Mouse (Mus musculus): ENCODE measurements around the gene Me1.

Gene Me1

DNA sequence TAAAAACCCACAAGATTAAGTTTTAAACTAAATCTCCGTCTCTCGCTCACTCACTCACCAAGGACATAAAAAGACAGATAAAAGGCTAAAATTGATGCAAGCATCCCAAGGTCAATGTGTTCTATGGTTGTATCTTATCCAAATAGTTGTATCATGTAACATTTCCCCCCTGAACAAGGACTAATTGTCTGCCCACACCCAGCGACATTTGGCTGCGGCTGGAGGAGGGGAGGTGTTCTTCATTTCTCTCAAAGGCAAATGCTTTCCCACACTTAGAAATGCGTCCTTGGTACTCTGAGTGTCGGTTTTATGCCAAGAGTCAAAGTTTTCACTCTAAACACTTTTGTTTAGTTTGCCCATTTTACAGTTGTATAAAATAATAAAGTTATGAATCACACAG is 13.2 kb upstream of the Me1 start:
- no peak for DNase-seq (ENCODE audit: low spot score in 2 of 2)

DNA sequence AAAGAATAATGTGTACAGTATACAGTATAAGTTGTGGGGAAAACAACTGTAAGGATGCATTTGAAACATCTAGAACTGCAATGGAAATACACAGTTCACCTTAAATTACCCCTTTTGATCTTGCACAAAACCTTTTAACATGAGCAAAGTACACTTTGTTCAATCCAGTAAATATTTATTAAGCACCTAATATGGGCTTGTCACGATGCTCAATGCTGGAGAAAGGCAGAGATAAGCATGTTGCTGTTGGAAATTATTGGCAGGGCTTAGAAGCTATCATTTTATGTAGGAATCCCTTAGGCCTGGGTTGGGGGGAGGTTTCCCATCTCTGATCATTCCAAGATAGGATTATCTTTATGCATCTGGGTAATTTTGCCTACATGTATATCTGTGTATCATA is 11.7 kb upstream of the Me1 start:
- no peak for DNase-seq (ENCODE audit: low spot score in 2 of 2)

DNA sequence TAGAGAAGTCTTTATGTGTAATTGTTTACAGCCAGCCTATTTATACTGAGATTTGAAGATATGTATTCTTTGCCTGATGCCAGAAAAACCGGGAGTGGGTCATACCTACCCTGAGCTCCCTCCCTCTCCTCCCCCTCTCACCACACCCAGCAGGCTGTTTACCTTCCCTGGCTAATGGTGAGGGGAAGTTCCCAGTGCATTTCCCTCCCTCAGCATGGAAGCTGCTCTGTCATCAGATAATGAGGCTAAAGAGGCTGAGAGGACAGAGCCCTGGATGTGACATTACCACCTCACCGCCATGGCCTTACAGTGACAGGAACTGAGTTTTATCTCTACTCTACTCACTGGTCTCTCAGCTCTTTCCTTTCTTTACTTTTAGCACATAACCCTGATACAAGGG is 6.1 kb upstream of the Me1 start:
- no peak for DNase-seq (ENCODE audit: low spot score in 2 of 2)

DNA sequence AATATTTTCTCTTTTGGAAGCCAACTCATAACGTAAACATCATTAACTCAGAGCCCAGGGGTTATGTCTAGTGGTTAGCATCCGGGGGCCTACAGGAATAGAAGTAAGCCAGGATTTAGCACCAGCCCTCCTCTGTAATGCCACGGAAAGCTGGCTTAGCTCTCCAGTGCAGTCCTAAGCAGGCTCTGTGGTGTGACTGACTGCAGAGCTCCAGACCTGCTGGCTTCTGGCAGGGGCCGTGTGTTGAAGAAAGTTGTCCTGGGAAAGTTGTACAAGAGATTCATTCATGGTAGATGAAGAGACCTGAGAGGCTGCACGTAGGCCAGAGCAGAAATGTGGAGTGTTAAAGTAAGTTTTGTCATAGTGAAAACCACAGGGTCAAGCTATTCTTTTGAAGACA is 5.5 kb upstream of the Me1 start:
- DNase-seq (ENCODE audit: low spot score in 2 of 2), result no peak

DNA sequence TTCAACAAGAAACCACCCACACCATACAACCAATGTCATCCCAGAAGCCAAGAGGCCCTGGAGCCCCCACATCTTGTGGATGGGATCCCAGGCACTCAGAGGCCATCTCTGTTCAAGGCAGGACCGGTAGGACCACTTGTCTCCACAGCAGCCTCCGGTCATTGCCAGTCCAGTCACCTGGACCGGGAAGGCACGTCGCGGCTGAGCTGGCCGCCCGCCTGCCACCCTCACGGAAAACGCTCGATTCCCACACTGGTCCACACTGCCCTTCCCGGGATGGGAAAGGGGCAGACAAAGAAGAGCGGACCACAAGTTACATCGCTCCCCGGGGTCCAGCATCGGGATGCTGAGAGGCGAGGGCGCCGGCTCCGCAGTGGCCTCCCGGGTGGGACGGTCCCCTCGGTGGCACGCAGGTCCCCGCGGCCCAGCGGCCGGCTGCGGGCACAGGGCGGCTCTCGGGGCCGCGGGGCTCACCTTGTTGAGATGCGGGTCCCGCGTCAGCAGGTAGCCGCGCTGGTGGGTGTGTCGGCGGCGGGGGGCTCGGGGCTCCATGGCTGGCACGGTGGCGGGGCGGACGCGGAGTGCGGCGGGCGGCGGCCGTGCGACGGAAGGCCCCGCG is 445 bp downstream of the Me1 start:
- DNase-seq (ENCODE audit: low spot score in 2 of 2), result peak in 1 of 2 experiments; percentile 29

DNA sequence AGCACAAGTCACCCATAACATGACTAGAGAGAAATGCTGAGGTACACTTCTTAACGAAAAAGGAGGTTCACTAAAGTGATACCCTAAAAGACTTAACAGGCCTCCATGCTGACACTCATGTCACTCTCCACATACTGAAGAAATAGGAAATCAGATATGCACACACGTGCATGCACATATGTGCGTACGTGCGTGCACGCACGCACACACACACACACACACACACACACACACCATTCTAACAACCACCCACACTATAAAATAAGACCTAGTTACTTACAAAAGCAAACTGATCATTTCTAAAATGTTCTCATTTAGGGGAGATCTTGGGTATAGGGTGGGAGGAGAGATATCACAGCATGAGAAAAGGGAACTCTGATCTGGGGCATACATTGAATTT is 1.1 kb downstream of the Me1 start:
- DNase-seq (ENCODE audit: low spot score in 2 of 2), result no peak

DNA sequence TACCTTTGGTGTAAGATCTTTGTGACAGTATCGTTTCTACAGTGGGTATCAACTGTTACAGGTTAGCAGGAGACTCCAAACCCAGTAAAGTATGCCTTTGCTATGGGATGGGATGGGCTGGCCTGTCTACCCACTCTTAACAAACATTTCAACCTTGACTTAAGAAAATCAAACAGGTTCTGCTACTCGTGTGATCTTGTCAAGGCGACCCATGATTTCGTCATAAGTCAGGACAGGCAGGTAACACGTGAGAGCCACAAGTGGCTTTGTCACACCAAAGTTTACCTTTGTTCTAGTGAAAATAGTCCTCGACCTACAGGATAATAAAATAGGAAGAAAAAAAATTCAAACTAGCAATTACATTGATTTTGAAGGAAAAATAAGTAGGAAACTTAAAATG is 1.8 kb downstream of the Me1 start:
- DNase-seq (ENCODE audit: low spot score in 2 of 2), result no peak

DNA sequence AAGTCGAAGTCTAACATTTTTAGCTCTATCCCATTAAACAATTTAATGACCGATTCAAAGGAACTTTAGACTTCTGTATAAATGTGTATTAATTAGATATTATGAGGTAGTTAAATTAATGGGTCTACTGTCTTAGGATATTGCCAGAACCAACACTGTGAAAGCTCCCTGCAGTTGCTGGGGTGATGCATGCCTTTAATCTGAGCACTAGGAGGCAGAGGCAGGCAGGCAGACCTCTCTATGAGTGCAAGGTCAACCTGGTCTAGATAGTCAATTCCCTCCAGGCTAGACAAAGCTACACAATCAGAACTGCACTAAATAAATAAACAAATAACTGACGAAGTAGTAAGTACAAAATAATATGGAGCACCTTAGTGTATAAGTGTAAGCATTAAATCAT is 3.1 kb downstream of the Me1 start:
- DNase-seq (ENCODE audit: low spot score in 2 of 2), result no peak

DNA sequence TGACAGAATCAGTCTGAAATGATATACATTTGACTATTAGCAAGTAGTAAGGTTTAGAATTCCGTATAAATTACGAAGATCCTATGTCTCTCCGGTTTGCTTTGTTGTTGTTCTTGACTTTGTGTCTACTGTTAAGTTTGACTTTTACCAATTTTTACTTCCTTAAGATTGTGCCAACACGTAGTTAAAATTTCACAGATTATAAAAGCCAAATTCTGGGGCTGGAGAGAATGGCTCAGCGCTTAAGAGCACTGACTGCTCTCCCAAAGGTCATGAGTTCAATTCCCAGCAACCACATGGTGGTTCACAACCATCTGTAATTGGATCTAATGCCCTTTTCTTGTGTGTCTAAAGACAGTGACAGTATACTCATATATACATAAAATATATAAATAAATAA is 3.5 kb downstream of the Me1 start:
- no peak for DNase-seq (ENCODE audit: low spot score in 2 of 2)

DNA sequence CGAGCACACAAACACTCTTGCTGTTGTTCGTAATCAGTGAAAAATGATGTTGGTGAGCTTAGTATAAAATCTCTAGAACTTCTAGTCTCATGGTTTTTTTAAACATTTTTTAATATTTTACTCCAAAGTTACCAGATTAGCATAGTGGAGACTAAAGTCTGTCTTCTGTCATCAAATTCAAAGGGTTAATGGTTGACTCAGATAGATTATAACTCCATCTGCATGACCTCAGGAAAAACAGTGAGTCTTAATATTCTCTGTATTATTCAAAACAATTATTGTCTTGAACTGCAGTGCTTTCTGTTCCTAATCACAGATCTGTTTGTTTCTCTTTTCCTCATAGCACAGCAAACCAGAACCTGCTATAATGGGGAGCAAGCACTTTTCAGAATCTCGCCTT is 4.7 kb downstream of the Me1 start:
- DNase-seq (ENCODE audit: low spot score in 2 of 2), result no peak

DNA sequence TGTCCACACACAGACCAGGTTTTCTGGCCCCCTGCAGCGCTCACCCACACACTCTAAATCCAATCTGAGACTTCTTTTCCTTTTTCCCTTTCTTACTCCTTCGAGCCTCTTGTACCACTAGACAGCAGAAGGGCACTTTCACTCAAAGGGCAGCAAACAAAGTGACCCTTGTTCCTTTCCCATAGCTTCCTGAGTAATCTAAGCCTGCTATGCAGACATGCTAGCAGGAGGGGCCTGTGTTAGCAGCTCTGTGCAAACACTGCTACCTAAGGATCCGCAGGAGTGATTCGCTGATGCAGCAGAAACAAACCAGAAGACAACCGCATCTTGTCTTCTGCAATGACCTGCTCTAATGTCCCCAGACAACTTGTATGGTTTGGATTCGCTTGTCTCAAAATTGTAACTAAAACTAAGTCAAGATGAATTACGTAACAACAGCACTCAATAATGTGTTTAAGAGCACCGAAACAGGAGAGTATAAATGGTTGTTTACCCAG is 12.0 kb downstream of the Me1 start:
- no peak for DNase-seq (ENCODE audit: low spot score in 2 of 2)

DNA sequence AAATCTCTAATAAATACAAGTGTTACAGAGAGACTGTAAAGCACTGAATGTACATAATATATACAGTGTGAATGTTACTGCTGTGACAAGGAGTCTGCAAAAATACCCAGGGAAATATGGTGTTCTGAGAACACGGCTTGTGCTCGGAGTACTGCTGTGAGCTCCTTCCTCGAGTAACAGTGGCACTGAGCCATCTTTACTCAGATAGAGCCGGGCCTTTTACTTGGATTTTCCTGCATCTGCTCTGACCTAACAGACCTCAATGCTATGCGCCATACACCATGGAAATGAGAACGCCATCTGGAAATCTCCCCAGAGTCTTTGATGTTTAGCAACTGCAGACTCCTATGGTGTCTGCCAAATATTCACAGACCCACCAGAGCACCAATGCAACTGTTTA is 12.9 kb downstream of the Me1 start:
- DNase-seq (ENCODE audit: low spot score in 2 of 2), result no peak

DNA sequence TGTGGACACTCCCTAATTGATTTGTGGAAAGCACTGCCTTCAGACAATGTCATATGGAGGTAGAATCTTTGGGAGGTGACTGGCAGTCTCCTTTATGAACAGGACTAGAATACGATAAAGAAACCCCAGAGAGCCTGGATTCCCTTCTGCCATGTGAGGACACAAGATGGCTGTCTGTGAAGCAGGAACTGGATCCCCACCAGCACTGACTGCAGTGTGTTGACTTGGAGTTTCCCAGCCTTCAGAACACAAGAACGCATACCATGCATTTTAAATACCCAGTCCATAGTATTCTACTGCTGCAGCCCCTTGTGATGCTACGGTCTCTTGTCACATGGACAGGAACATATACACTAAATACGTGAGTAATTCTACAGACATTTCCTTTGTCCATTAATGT is 13.5 kb downstream of the Me1 start:
- DNase-seq (ENCODE audit: low spot score in 2 of 2), result no peak

DNA sequence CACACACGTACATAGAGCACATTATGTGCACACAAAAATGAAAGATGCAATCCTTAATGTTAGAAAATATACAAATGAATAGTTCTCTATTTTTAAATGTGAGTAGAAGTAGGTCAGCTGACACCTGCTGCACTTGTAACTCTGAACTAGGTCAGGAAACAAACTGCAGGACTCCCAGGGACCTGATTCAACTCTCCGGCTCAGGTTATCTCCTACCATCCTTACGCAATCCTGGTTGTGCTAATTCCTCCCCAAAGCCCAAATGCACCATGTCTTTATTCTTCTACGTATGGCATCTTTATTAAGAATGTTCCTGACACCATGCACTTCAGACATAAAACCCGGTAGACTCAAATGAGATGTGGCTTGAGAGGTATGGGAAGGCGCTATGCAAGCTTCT is 15.3 kb downstream of the Me1 start:
- DNase-seq (ENCODE audit: low spot score in 2 of 2), result no peak

DNA sequence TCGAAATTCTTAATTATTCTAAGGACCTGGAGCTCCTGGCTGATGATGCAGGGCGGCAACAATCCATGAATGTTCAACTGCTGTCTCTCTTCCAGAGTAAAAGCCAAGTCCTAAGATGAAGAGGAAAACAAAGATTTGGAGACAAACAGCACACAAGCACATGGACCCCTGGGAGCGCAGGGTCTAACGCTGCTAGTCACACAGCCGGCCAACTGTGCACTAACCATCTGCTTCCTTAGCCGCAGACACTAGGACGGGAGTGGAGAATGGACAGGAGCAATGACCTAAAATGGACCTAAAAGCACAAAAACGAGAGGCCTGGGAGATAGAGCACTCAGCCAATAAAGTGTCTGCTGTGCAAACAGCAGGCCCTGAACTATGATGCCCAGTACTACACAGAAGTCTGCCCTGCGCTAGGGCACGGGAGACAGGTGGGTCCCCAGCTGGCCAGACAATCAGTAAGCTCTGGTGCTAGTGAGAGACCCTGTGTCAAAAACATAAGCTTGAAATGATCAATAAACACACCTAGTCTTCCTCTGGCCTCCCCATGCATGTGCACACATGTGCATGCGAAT is 15.8 kb downstream of the Me1 start:
- DNase-seq (ENCODE audit: low spot score in 2 of 2), result no peak

DNA sequence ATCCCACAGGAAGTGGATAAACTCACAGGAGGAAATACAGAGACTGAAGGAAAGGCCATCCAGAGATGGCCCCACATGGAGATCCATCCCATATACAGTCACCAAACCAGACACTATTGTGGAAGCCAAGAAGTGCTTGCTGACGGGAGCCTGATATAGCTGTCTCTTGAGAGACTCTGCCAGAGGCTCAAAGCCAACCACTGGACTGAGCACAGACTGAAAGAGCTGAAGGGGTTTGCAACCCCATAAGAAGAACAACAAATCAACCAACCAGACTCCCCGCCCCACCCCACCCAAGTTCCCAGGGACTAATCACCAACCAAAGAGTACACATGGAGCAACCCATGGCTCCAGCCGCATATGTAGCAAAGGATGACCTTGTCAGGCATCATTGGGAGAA is 19.5 kb downstream of the Me1 start:
- DNase-seq (ENCODE audit: low spot score in 2 of 2), result no peak

DNA sequence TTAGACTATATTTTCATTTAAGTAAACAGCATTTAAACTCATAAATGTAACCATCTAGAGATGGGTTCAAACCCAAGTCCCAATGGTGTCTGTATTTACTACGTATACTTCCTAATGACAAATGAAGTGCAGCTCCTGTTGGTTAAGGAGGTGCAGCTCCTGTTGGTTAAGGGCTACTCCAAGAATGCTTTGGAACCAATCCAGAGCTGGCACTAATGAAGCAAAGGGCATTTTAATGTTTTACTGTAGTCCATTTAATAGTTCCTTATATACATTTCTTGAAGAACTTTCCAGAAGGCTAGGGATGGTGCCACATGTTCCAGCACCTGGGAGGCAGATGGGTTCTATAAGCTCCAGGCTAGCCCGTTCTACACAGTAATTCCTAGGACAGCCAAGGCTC is 20.3 kb downstream of the Me1 start:
- no peak for DNase-seq (ENCODE audit: low spot score in 2 of 2)

DNA sequence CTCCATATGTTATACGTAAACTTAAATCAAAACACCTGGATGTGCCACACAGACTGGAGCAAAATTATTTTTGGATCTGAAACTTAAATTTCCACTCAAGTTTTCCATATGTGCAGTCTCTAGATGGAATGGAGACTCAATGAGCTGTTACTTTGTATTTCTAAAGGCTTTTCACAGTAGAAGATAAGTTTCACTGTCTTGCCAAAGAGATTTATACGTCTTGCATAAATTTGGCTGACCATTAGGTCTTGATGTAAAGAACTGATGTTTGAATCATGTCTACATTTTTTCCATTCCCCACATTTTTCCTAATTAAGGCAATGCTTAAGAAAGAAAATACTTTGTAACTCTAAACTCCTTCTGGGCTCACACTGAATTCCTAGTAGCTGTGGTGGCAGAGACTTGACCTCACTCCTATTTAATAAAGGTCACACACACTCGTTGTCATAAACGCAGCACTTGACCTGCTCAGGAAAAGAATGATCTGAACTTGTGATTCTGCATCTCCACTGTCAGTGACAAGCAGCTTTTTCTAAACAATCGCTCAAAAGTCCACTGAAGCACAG is 22.8 kb downstream of the Me1 start:
- DNase-seq (ENCODE audit: low spot score in 2 of 2), result no peak

DNA sequence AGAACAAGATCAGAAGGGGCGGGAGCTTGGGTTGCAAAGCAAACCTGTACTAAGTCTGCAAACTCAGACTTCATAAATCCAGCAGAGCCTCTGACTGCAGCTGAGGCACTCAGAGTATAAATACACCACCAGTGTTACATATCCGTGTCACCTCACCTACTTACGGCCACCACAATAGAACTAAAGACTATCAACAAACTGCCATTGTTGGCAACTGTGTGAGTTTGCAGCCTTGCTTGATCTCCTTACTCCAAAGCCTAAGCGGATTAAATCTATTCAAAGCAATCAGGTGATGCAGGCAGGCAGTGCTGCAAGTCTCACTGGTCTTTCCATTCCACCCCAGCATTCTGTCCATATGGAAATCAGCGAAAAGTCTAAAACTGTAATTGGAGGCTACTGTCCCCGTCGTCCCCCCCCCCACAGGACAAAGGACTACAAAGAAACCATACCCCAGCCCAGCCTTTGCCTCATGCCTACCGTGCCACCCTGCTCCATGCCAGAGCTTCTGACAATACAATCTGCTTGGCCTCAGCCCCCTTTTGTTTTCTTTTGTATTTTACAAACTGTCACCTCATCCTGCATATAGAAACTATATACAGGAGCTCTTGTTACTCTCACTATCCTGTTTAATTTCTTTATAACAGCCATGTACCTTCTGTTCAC is 27.0 kb downstream of the Me1 start:
- no peak for DNase-seq (ENCODE audit: low spot score in 2 of 2)

DNA sequence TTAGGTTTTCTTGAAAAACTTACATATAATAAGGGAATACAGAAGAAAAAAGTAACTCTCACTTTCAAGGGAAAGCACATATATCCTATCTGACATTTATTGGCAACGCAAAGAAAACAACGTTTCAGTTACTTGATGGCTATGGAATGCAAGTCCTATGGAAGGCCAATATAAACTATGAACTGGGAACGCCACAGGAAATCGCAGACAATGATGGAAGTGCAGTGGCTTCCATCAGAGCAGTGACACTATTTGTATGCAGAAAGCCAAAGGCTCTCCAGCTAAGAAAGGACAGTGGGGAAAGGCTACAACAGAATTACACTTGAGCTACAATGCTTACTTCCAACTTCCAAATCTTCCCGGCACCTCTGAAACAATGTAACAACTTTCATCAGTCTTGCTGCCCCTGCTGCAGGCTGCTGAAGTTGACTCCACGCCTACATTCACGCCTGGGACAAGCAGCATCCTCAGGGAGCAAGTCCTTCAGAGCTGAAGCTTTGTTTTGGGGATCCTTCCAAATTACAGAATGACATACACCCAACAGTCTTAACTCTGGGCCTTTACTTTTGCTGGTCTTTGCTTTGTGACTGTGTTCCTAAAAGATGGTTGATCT is 28.5 kb downstream of the Me1 start:
- no peak for DNase-seq (ENCODE audit: low spot score in 2 of 2)

DNA sequence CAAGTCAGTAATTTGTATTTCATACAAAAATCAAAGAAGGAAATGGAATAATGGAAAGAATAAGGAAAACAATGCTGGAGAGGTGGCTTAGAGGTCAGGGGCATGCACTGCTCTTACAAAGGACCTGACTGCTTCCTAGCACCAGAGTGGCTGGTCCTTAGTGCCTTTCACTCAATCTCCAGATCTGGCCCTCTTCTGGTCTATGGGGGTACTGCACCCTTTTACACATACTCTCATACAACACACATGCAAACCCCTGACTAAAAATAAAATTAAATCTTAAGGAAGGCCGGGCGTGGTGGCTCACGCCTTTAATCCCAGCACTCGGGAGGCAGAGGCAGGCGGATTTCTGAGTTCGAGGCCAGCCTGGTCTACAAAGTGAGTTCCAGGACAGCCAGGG is 34.1 kb downstream of the Me1 start:
- DNase-seq (ENCODE audit: low spot score in 2 of 2), result peak in 1 of 2 experiments; percentile 17

DNA sequence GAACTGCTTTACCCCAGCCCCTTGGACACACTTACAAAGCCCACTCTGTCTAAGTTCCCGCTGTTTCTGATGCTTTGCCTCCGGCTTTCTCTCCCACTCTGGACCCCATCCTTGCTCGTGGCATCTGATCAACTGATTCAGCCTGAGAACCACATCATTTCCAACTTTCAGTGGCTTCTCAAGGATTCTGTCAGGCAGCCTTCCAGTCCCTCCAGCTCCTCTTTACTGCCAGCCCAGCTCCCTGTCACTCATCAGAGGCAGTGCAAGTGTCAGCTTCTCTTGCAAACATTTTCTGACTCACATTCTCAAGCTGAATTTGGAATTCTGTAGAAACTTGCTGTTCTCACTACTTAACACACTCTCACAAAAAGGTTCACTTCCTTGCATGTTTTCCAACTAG is 34.5 kb downstream of the Me1 start:
- DNase-seq (ENCODE audit: low spot score in 2 of 2), result no peak

DNA sequence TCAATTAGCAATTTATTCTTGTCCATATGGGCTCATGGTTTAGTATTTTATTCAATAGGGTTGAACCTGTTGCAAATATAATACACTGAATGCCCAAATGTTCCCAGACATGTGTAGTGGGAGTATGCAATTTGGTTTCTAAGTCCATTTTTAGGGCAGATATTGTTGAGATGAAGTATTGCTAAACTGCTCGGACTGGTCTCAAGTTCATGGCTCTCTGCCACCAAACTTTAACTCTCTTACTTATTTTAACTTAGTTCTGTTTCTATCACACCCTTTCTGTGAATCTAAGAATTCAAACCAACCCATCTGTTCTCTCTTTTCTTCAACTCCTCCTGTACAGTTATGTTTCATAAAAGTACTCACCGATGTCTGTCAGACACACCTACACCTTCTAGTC is 35.4 kb downstream of the Me1 start:
- DNase-seq (ENCODE audit: low spot score in 2 of 2), result no peak

Measured in frontal cortex, postnatal 10 days (tissue).